Mouse (Mus musculus): ENCODE measurements at regions not wholly inside any gene's neighbourhood (a gene's known extent, or its start where the extent isn't known, plus 50 kb on each side); places are given as distances from the start of the nearest gene placed in this dataset.

- Histone ChIP-seq H3K27me3 (ENCODE audit: control insufficient read depth, insufficient read depth, low read length) (peaks cover 1% of the 10 kb centered on the region; the same call in 1 of the 2 replicates), H3K4me3 (replicated peaks; ENCODE audit: insufficient read depth, low read depth, low read length) (no peak overlapping the region), H3K27ac (ENCODE audit: insufficient read depth, low read length) (no peak overlapping the region), H3K4me1 (ENCODE audit: control insufficient read depth, insufficient read depth, low read length) (peaks cover under 1% of the 10 kb centered on the region; the same call in 1 of the 2 replicates)
- WGBS, result 48% methylated on average over 10 of the region's 10 CpGs
- no peak for DNase-seq
- TF ChIP-seq CTCF (IDR thresholded peaks at IDR 0.05; ENCODE audit: borderline replicate concordance, insufficient read depth, low read depth, low read length) (no peak), POLR2A (IDR thresholded peaks at IDR 0.05; ENCODE audit: borderline replicate concordance, insufficient read depth, low read length) (no peak)
These were observed 193.2 kb upstream of the Sulf2 start for GRCm38 (mm10) chr2:166348654-166349053.

- Histone ChIP-seq H3K4me3 (replicated peaks; ENCODE audit: insufficient read depth, low read depth, low read length) (no peak overlapping the region), H3K27ac (ENCODE audit: insufficient read depth, low read length) (no peak overlapping the region), H3K27me3 (ENCODE audit: control insufficient read depth, insufficient read depth, low read length) (peaks cover 1% of the 10 kb centered on the region; the same call in 1 of the 2 replicates), H3K4me1 (ENCODE audit: control insufficient read depth, insufficient read depth, low read length) (no peaks in the 10 kb centered on the region)
- TF ChIP-seq POLR2A (IDR thresholded peaks at IDR 0.05; ENCODE audit: borderline replicate concordance, insufficient read depth, low read length), result no peak
- TF ChIP-seq CTCF (IDR thresholded peaks at IDR 0.05; ENCODE audit: borderline replicate concordance, insufficient read depth, low read depth, low read length), result no peak
- 15% methylated on average over 18 of the region's 18 CpGs for WGBS
- no peak for DNase-seq
These were observed 191.1 kb upstream of the Sulf2 start for GRCm38 (mm10) chr2:166346421-166347182.

- Histone ChIP-seq H3K4me3 (replicated peaks; ENCODE audit: insufficient read depth, low read depth, low read length) (no peak overlapping the region), H3K4me1 (ENCODE audit: control insufficient read depth, insufficient read depth, low read length) (no peaks in the 10 kb centered on the region), H3K27me3 (ENCODE audit: control insufficient read depth, insufficient read depth, low read length) (peaks cover 1% of the 10 kb centered on the region; the same call in 1 of the 2 replicates), H3K27ac (ENCODE audit: insufficient read depth, low read length) (no peak overlapping the region)
- no peak for DNase-seq
- no peak for TF ChIP-seq CTCF (IDR thresholded peaks at IDR 0.05; ENCODE audit: borderline replicate concordance, insufficient read depth, low read depth, low read length)
- TF ChIP-seq POLR2A (IDR thresholded peaks at IDR 0.05; ENCODE audit: borderline replicate concordance, insufficient read depth, low read length), result no peak
- 39% methylated on average over 10 of the region's 10 CpGs for WGBS
These were observed 188.3 kb upstream of the Sulf2 start for GRCm38 (mm10) chr2:166343551-166344340.

- no peak overlapping the region for H3K27ac ChIP-seq (ENCODE audit: insufficient read depth, low read length)
- H3K4me1 ChIP-seq (ENCODE audit: control insufficient read depth, insufficient read depth, low read length), result no peaks in the 10 kb centered on the region
- WGBS, result 23% methylated on average over 9 of the region's 9 CpGs
- peak in 1 of 2 experiments; percentile 20 for DNase-seq
- H3K4me3 ChIP-seq (replicated peaks; ENCODE audit: insufficient read depth, low read depth, low read length), result no peak overlapping the region
- peaks cover 1% of the 10 kb centered on the region; the same call in 1 of the 2 replicates for H3K27me3 ChIP-seq (ENCODE audit: control insufficient read depth, insufficient read depth, low read length)
- TF ChIP-seq CTCF (IDR thresholded peaks at IDR 0.05; ENCODE audit: borderline replicate concordance, insufficient read depth, low read depth, low read length), result no peak
- no peak for TF ChIP-seq POLR2A (IDR thresholded peaks at IDR 0.05; ENCODE audit: borderline replicate concordance, insufficient read depth, low read length)
These were observed 186.9 kb upstream of the Sulf2 start for GRCm38 (mm10) chr2:166342407-166342806.

GRCm38 (mm10) chr2:166340196-166340595, 184.7 kb upstream of the Sulf2 start:
- no peaks in the 10 kb centered on the region for H3K4me1 ChIP-seq (ENCODE audit: control insufficient read depth, insufficient read depth, low read length)
- TF ChIP-seq POLR2A (IDR thresholded peaks at IDR 0.05; ENCODE audit: borderline replicate concordance, insufficient read depth, low read length) (no peak), CTCF (IDR thresholded peaks at IDR 0.05; ENCODE audit: borderline replicate concordance, insufficient read depth, low read depth, low read length) (no peak)
- no peak overlapping the region for H3K27ac ChIP-seq (ENCODE audit: insufficient read depth, low read length)
- DNase-seq, result no peak
- H3K4me3 ChIP-seq (replicated peaks; ENCODE audit: insufficient read depth, low read depth, low read length), result no peak overlapping the region
- 94% methylated on average over 9 of the region's 9 CpGs for WGBS
- no peaks in the 10 kb centered on the region for H3K27me3 ChIP-seq (ENCODE audit: control insufficient read depth, insufficient read depth, low read length)

- DNase-seq, result no peak
- no peaks in the 10 kb centered on the region for H3K27me3 ChIP-seq (ENCODE audit: control insufficient read depth, insufficient read depth, low read length)
- TF ChIP-seq CTCF (IDR thresholded peaks at IDR 0.05; ENCODE audit: borderline replicate concordance, insufficient read depth, low read depth, low read length) (0 out of 2 replicates have a peak, but pooled peaks have one; percentile 2), POLR2A (IDR thresholded peaks at IDR 0.05; ENCODE audit: borderline replicate concordance, insufficient read depth, low read length) (no peak)
- H3K4me1 ChIP-seq (ENCODE audit: control insufficient read depth, insufficient read depth, low read length), result no peaks in the 10 kb centered on the region
- no peak overlapping the region for H3K27ac ChIP-seq (ENCODE audit: insufficient read depth, low read length)
- WGBS, result 75% methylated on average over 5 of the region's 5 CpGs
- H3K4me3 ChIP-seq (replicated peaks; ENCODE audit: insufficient read depth, low read depth, low read length), result no peak overlapping the region
These were observed 184.0 kb upstream of the Sulf2 start for GRCm38 (mm10) chr2:166339427-166339826.

GRCm38 (mm10) chr2:166338396-166339085, 183.1 kb upstream of the Sulf2 start:
- TF ChIP-seq CTCF (IDR thresholded peaks at IDR 0.05; ENCODE audit: borderline replicate concordance, insufficient read depth, low read depth, low read length) (no peak), POLR2A (IDR thresholded peaks at IDR 0.05; ENCODE audit: borderline replicate concordance, insufficient read depth, low read length) (no peak)
- Histone ChIP-seq H3K27ac (ENCODE audit: insufficient read depth, low read length) (no peak overlapping the region), H3K27me3 (ENCODE audit: control insufficient read depth, insufficient read depth, low read length) (no peaks in the 10 kb centered on the region), H3K4me3 (replicated peaks; ENCODE audit: insufficient read depth, low read depth, low read length) (no peak overlapping the region), H3K4me1 (ENCODE audit: control insufficient read depth, insufficient read depth, low read length) (no peaks in the 10 kb centered on the region)
- DNase-seq, result no peak
- 52% methylated on average over 11 of the region's 11 CpGs for WGBS
